Mouse (Mus musculus) erythroblast, embryonic 14.5 days (primary cell): ENCODE results near the gene Fbxl14.

Experiments used
- GATA1 ChIP-seq: IDR thresholded peaks from 2 replicates; pipeline ENCODE4 v1.6.1; 2012; ENCODE audit warnings: low read length, inconsistent platforms, mixed read lengths
- TAL1 ChIP-seq: IDR thresholded peaks from 3 replicates; pipeline ENCODE4 v1.6.1; 2012; ENCODE audit warnings: low read length, inconsistent platforms, mixed read lengths

DNA sequence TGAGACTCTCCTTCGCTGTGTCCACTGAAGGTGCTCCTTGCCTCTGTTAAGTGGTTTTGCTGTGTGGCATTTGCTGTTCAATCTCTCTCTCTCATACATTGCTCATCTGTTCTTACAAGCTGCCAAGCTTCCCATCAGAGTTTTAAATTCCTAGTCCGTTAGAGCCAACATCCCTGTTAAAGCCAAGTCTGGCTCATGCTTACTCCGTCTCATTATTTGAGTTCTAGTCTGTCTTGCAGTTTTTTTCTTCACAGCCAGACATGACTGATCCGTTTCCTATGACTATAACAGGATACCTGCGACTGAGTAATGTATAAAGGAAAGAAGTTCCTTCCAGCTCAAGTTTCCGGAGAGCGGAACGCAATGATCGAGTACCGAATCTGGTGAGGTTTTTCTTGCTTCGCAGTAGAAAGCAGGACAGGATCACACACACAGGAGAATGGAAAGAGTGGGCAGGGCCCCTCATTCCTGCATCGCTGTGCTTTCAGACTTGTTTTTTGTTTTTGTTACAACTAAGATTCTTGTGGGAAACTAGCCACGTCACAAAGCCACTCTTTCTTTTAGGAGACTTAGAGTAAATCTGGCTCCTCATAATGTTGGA, 30.1 kb downstream of the Fbxl14 start:
- TF ChIP-seq GATA1 (no peak), TAL1 (no peak)
